Mouse (Mus musculus) small intestine, adult 2 months (tissue): ENCODE data around the gene Tubgcp6.

ENCODE experiments used
- CTCF ChIP-seq: fragments of 200-500 bp; IDR thresholded peaks from 2 replicates; pipeline ENCODE4 v1.5.1; 2012; ENCODE audit warnings: low read depth, mild to moderate bottlenecking, control low read depth, inconsistent platforms, low read length, moderate library complexity, mixed read lengths; ENCODE audit not compliant: insufficient replicate concordance, insufficient read length; ENCODE audit errors: extremely low read depth
- POLR2A ChIP-seq: fragments of 200-500 bp; IDR thresholded peaks from 2 replicates; pipeline ENCODE4 v1.6.1; 2012; ENCODE audit warnings: low read depth, mild to moderate bottlenecking, control low read depth, inconsistent platforms, low read length, moderate library complexity

- TF ChIP-seq CTCF (no peak), POLR2A (no peak)
These were observed 7.3 kb upstream of the Tubgcp6 start for GRCm38 (mm10) chr15:89130245-89130644.
